Mouse (Mus musculus): ENCODE data around the gene Rpl22.

The Rpl22 gene

DNA sequence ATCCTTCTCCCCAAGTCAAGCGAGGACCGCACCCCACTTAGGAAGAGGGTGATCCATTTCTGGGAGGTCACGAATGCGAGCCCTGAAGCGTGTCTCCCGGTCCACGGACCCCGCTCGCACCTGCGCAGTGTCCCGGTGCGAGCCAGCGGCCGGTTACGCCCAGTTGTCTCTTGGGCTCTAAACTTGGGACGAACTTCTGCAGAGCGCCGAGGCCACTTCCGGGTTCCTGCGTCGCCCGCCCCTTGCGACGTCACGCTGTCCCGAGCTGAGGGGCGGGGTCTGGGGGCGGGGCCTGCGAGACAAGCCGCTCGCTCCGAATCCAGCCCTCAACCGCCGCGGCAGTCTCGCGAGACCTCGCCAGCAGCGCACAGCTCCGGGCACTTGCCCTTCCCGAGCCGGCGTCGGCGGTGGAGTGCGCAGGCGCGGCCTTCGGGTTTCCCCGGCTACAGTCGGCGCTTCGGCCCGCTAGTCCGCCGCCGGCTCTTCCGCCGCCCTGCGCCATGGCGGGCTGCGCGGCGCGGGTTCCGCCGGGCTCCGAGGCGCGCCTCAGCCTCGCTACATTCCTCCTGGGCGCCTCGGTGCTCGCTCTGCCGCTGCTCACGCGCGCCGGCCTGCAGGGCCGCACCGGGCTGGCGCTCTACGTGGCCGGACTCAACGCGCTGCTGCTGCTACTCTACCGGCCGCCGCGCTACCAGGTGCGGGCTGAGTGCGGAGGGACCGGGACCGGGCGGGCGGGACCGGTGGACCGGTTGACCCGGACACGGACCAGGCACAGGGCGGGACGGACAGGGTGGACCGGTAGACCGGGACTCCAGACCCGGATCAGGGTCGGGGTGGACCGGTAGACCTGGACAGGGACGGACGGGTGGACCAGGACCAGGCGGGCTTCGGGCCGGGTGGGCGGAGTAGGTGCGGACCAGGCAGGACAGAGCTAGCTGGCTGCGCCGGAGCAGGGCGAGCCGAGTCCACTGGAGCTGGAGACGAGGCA is 28.4 kb upstream of the Rpl22 start, which contains the start of gene Icmt:
Gene Icmt (plus strand): TSS at position 354 of the 988 bp plus-strand sequence.
- DNase-seq (ENCODE audit: low spot score in 2 of 2), result peak; percentile 99 to 100

DNA sequence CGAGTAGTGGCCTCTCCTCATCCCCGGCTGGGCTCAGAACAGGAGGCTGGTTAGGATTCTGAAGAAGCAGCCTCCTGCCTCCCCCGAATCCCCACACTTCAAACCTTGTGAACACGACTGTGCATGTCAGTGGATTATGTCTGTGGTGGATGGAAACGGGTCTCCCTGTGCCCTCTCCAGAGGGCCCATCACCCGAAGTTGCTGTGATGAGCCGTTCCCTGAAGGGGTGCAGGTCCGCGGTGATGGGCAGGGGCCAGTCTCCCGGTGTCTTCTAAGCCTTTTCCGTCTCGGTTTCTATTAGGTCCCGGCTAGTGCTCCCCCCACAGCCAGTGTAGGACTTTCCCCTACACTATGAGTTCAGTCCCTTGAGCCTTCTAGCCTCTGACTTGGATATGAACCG is 26.7 kb upstream of the Rpl22 start:
- DNase-seq (ENCODE audit: low spot score in 2 of 2), result no peak

DNA sequence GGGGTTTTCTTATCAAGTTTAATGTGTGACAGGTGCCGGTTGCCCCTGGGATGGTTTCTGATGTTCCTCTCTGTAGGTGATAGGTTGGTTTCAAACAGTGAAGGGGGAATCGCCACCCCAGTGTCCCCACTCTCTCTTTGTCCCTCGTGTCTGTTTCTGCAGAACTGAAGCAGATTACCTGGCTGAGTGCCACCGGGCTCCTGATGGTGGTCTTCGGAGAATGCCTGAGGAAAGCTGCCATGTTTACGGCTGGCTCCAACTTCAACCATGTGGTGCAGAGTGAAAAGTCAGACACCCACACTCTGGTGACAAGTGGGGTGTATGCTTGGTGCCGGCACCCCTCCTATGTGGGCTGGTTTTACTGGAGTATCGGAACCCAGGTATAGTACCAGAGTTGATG is 25.2 kb upstream of the Rpl22 start:
- no peak for DNase-seq (ENCODE audit: low spot score in 2 of 2)

DNA sequence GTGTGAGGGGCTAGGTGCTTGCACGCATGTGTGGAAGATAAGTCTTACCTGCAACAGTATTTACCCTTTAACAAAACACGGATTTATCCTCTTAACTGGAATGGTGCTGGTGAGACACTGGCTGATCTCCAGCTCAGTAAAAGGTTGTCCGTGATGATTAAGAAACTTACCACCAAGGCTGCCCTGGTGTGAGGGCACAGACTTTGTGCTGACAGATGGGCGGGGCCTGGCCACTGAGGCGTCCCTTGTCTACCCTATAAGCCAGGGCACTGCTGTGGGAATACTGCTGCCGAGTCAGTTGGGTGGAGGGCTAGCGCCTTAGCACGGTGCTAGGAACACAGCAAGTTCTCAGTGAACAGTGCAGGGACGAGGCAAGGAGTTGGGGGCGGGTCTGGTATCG is 23.5 kb upstream of the Rpl22 start:
- DNase-seq (ENCODE audit: low spot score in 2 of 2), result no peak

DNA sequence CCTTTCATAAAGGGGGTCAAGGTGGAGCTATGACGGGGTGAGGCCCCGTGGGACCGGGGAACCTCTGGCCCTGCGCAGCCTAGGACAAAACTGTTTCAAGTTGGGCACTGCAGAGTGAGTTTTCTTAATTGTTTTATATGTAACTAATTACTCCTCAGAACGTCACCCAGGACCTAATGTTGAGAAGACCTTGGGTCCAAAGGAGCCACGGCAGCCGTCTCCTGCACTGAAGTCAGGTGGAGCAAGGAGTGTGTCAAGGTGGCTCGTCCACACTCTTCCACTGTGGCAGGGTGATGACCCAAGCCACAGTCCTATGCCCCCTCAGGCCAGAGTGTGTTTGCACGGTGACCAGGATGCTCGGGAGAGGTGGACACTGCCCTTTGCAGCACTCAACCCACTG is 22.4 kb upstream of the Rpl22 start:
- DNase-seq (ENCODE audit: low spot score in 2 of 2), result no peak

DNA sequence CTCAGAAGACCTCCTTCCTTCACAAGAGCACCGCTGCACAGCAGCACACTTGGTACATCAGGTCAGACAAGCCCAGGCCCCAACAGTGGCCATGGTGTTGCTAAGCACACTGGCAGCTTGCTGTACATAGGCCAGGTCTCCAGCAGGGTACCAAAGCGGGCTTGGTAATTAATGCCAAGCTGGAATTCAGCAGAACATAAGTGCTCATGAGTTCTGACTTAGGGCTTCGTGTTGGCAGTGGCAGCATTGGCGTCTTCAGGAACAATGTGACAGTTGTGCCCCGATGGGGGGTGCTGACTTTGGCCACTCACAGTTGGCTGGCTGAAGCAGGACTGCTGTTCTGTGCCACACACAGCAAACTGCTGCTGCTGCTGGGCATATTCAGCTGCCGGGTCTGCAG is 20.9 kb upstream of the Rpl22 start:
- no peak for DNase-seq (ENCODE audit: low spot score in 2 of 2)

DNA sequence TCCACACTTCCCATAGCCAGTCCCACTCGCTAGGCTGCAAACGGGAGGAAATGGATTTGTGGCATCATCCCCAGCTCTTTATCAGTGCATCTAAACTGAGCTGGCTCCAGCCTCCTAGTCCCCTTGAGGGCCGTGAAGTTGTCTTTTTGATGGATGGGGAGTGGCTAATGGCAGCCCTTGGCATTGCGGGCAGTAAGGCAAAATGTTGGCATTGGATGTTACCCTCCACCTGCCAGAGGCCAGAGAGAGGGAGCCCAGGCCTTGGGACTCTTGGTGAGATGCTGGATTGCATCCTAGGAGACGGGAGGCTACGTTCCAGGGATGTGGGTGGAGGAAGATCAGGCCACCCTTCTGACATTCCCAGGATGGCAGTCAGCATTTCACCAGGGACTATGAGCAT is 19.6 kb upstream of the Rpl22 start:
- DNase-seq (ENCODE audit: low spot score in 2 of 2), result no peak

DNA sequence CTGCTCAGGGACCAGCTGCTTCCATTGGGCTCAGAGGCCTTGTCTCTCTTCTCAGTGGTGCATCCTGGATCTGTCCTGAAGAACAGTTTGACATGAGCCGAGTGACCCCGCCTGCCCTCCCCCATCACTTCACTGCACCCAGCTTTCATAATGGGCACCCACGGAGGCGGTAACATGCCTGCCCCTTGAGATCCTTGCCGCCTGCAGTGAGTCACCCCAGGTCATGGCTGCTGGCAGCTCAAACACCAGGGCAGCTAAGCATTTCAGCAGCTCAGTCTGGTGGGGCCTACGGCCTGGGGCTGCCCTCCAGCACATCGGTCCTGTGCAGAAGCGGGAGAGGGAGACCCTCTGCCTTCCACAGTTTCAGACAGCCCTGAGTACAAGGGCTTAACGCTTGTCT is 18.0 kb upstream of the Rpl22 start:
- DNase-seq (ENCODE audit: low spot score in 2 of 2), result no peak

DNA sequence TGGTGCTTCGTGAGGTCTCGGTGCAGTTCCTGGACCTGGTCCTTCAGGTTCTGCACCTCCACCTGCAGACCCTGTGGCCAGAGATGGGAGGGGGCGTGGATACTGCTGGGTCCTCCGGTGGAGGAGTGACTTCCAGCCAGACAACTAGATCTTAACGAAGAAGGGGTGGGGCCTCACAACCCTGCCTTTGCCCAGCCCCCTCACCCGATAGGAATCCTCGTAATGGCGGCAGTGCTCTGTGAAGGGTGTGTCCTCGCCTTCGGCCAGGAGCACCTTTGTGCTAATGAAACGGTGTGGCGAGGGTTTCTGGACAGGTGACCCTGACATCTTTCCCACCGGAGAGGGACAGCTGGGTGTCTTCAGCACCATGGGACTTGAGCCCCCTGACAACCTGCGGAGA is 13.4 kb upstream of the Rpl22 start:
- DNase-seq (ENCODE audit: low spot score in 2 of 2), result no peak

DNA sequence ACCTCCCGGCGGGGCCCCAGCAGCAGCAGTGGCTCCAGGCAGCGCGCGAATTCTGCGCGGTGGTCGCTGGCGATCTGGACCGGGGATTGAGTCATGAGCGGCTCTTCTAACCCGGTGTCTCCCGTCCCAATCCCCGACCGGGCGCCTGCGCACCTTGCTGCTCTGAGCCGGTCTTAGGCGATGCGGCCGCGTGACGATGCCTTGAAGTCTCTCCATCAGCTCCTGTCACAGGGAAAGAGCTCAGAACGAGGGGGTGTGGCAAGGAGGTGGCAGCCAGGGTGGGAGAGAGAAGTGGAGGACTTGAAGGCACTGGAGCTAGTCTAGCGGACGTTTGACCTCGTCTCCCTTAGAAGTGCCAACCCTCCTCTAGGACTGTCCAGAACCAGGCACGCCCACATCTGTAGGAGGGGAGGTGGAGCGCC is 12.3 kb upstream of the Rpl22 start:
- DNase-seq (ENCODE audit: low spot score in 2 of 2), result no peak

DNA sequence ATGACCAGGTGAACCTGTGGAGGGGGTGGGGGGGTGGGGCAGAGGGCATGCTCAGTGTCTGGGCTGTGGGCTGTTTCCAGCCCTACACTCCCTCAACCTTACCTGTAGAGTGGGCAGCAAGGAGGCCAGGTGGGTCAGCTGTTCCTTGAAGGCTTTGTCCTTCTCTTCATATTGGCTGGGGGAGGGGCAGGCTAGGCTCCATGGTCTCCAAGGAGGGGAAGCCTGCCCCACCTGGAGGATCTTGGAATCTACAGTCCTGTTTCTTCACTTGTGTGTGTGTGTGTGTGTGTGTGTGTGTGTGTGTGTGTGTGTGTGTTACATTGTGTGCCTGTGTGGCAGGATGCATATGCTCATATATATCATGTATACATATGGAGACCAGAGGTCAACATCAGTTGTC is 11.6 kb upstream of the Rpl22 start:
- peak; percentile 63 to 67 for DNase-seq (ENCODE audit: low spot score in 2 of 2)

DNA sequence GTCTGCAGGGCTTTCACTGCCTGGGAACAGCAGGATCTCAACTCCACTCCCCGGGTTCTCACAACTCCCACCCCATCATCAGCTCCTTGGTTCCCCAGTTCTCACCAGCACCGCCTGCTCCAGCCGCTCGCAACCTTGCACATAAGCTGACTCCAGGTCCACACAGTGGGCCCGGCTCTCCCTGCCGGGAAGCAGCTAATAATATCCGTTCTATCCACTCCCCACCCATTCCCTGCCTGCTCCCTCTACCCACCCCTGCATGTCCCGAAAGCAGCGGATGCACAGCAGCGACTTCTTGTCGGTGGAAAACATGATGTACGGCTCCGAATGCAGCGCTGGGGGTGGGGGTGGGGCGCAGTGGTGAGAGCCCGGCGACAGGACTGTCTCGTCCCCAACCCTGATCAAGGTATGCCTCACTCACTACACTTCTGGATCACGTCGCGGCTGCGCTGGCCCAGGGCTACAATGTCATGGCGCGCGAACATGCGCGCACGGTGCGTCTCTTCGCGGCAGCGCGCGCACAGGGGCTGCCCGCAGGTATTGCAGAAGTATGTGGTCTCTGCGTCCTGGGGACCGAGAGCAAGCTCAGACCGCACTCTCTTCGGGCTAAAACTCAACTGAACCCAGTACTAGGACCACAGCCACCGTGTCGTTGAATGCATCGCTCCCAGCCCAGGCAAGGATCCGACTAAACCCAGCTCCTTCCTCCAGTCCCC is 9.9 kb upstream of the Rpl22 start:
- no peak for DNase-seq (ENCODE audit: low spot score in 2 of 2)

DNA sequence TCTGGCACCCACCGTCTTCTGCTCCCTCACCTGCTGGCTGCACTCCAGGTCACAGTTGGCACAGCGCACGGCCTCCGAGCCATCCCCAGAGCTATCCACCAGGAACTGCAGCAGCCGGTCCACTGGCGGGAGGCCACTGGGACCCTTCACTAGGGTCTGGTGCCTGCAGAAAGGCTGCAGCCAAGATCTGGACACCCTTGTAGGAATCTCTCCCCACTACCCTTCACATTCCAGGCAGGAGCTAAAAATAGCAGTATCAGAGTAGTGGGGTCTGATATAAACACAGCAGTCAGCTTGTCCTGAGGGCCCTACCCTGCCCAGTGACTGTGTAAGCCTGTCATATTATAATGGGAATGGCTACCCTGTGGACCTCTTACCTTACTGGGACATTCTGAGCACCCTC is 7.9 kb upstream of the Rpl22 start:
- no peak for DNase-seq (ENCODE audit: low spot score in 2 of 2)

DNA sequence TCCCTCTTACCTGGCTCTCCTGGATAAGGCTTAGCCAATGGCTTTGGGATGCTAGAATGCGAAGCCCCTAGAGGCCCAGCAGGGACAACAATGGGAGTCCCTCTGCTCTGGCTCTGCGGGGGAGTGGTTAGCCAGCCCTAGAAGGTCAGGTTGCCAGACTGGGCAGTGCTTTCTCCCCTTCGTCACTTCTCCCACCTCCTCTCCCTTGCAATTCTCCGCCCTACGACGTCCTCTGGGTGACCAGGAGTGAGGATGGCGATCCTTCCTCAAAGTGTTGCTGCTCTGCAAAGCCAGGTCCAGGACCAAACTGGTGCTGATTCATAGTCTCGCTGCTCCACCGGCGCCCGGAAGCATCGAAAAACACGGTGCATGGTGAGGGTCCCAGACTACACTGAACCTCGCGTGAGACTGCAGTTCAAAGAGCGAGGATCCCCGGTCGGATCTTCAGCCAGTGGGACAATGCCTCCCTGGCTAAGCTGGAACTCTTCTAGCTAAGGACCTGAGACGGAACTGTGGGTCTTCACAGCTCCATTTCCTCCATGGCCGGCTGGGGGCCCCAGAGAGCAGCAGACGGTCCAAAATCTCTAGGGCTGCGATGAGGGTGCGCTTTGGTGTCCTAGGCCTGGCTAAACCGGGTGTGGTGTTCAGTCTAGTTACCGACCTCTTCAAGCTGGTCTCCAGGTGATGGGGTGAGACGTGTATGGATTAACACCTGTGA is 6.9 kb upstream of the Rpl22 start, which contains the start of gene Rnf207:
Gene Rnf207 (minus strand): TSS at position 477 of the 718 bp plus-strand sequence.
- peak in 1 of 2 experiments; percentile 64 for DNase-seq (ENCODE audit: low spot score in 2 of 2)

DNA sequence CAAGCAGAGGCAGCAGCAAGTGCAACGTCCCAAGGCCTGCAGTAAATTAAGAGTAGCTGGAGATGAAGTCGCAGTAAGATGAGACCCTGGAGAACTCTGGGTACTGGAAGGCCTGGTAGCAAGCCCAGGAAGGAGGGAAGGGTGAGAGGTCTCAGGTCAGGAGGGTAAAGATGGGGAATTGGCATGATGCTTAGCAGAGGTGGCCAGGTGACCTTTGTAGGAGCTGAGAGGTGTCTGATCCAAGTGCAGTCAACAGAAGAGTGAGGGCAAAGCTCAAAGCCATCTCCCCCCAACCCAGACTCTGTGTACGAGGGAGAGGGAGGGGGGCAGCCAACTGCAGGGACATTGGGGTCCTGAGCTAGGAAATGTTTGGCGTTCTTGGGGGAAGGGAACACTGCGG is 4.1 kb upstream of the Rpl22 start:
- no peak for DNase-seq (ENCODE audit: low spot score in 2 of 2)

DNA sequence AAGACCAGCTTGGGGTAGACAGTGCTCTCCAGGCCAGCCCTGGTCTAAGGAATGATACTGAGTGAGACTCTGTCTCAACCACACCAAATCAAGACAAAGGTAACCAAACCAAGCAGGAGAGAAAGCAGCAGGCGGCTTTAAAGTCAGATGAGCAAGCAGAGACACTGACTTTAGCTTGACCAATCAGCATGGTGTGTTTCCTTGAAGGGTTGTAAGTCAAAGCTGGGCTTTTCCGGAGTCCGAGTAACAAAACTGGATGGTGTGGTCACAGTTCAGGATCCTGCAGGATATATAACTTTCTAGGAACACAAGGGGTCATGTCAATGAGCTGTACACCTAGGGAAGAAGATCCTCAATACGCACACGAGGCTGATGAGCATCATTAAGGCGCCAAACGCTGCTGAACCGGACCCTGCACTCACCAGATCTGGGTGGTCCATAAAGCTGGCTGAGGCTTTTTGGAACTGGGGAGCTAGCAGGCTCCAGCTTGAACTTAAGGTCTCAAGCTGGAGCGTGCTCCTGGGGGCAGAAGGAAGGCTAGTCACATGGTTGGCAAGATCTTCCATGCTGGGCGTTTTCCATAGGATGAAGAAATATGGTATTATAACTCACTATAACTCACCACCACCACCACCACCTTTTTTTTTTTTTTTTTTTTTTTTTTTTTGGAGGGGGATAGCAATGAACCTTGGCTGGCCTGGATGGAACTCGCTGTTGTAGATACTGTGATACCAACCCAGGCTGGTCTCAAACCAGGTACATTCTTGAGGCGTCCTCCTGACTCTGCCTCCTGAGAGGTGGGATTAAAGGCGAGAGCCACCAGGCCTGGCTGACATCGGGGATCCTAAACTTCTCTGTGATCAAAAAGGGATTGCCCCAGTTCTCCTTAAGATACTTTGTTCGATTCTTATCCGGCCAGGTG is 640 bp upstream of the Rpl22 start:
- DNase-seq (ENCODE audit: low spot score in 2 of 2), result no peak

DNA sequence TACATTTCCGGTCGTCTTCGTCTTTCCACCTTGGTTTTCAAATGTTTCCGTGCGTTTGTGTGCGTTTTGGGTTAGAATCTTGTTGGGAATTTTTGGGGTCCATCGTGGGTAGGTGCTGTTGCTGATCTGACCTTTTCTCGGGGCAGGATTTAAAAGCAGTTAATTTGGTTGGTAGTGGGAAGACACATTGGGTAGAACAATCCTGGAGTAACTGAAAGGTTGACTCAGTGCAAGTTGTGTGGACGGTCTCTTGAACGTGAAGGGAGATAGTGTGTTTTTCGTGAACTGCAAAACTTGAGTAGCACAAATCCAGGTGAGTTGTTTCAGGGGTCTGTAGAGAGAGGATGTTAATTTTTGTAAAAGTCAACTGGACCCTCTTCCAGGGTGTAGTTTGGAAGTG is 1.0 kb downstream of the Rpl22 start:
- no peak for DNase-seq (ENCODE audit: low spot score in 2 of 2)

DNA sequence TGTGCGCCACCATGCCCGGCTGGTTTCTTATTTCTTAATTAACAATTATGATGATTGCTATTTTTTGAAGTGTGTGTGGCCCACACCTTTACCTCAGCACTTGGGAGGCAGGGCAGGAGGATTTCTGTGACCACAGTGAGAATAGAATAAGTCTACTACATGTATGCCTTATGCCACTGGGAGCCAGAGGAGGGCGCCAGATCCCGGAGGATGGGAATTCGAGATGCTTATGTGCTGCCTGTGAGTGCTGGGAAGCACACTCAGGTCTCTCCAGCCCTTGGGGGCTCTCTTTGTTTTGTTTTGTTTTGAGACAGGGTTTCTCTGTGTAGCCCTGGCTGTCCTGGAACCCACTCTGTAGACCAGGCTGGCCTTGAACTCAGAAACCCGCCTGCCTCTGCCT is 3.1 kb downstream of the Rpl22 start:
- no peak for DNase-seq (ENCODE audit: low spot score in 2 of 2)

DNA sequence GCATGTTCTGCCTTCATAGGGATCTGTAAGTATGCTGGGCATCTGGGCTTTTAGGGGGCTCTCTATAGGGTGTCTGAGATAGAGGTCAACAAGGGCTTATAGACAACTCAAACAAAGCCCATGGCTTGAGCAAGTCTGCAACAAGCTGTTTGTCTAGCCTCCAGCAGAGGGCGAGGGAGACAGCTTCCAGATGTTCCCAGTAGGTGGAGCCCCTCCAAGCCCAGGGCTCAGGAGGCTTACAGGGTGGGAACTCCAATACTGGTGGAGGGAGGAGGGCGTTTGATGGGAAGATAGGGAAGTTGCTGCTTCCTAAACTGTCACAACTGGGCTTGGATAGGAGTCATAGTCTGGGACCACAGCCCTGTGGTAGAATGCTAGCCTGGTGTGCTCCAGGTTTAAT is 7.4 kb downstream of the Rpl22 start:
- DNase-seq (ENCODE audit: low spot score in 2 of 2), result peak; percentile 79 to 84

DNA sequence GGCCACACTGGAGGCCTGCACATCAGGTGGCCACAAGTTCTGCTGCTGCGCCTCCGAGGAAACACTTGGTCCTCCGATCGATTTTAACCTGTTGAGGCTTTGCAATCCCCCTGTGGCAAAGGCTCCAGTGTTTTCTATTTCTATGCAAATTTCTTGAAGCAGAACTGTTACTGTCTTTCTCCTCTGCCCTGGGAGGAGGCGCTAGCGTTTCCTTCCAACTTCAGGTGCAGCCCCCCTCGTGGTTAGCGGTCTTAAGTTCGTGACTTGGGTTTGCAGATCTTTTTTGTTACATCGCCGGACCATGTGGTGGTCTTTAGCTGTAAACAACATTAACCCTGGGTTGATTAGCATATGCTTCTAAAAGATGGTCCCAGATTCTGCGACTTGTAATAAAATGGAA is 8.0 kb downstream of the Rpl22 start:
- no peak for DNase-seq (ENCODE audit: low spot score in 2 of 2)

DNA sequence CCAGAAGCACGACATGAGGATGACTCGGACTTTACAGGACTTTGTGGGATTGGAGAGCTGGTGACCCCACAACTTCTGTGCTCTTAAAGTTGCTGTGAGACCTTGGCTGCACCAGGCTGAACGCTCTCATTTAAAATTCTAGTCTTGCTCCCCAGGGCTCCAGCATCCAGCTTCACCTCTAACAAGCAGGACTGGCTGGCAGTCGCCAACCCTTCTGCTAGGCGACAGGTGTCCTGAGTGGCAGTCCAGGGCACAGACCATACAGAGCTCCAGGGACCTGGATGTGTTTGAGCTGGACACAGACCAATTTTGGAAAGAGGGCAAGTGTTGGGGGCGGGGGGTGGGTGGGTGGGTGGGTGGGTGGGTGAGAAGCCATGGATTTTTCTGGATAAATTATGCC is 12.2 kb downstream of the Rpl22 start:
- no peak for DNase-seq (ENCODE audit: low spot score in 2 of 2)

Measured in right cerebral cortex, postnatal 10 days (tissue).